Mouse (Mus musculus): ENCODE data around the gene Slc16a5.

- TF ChIP-seq FLI1 (IDR thresholded peaks at IDR 0.05; ENCODE audit: low read length) (no peak), GATA1 (IDR thresholded peaks at IDR 0.05; ENCODE audit: borderline replicate concordance, low read length) (no peak)
These were observed 34.6 kb upstream of the Slc16a5 start for GRCm38 (mm10) chr11:115427482-115428331.
